Mouse (Mus musculus) hindbrain, postnatal 0 days (tissue): ENCODE results near the gene Adgrf5. TPM values are rescaled to one million over a fixed set of nuclear protein-coding genes. Genes with fewer than 3 reads are reported as not detected.

ENCODE experiments used
- ATAC-seq: fragments of 200-750 bp; cut with Nextera tagmentation; 2 replicates; pipeline ENCODE4 v1.8.0; 2017; ENCODE audit warnings: mild to moderate bottlenecking, moderate TSS enrichment, moderate library complexity
- DNase-seq: peaks from one replicate; pipeline ENCODE4 v3.0.0-alpha.2; 2015; ENCODE audit warnings: low spot score
- H3K27ac ChIP-seq: fragments of 300-500 bp; sonication (generic); 2 replicates; pipeline ENCODE4 v1.5.1; 2014; ENCODE audit warnings: mild to moderate bottlenecking
- H3K27me3 ChIP-seq: fragments of 300-500 bp; sonication (generic); 2 replicates; pipeline ENCODE4 v1.6.1; 2014; ENCODE audit warnings: low read length, mixed read lengths; ENCODE audit not compliant: insufficient read depth
- H3K36me3 ChIP-seq: fragments of 300-500 bp; sonication (generic); 2 replicates; pipeline ENCODE4 v1.6.1; 2014; ENCODE audit warnings: low read length, mixed read lengths; ENCODE audit not compliant: insufficient read depth
- H3K4me1 ChIP-seq: fragments of 300-500 bp; sonication (generic); 2 replicates; pipeline ENCODE4 v1.6.1; 2014; ENCODE audit warnings: antibody characterized with exemption, low read length, mixed read lengths; ENCODE audit not compliant: insufficient read depth
- H3K4me2 ChIP-seq: fragments of 300-500 bp; sonication (generic); 2 replicates; pipeline ENCODE4 v1.6.1; 2014; ENCODE audit warnings: low read depth, mild to moderate bottlenecking, low read length, moderate library complexity, mixed read lengths
- H3K4me3 ChIP-seq: fragments of 300-500 bp; sonication (generic); 2 replicates; pipeline ENCODE4 v1.5.1; 2014; ENCODE audit warnings: low read length
- H3K9ac ChIP-seq: fragments of 300-500 bp; sonication (generic); replicated peaks from 2 replicates; pipeline ENCODE4 v1.6.1; 2014; ENCODE audit warnings: mild to moderate bottlenecking, low read length, moderate library complexity, mixed read lengths
- H3K9me3 ChIP-seq: fragments of 300-500 bp; sonication (generic); 2 replicates; pipeline ENCODE4 v1.6.1; 2016; ENCODE audit warnings: low read length, mixed read lengths
- CTCF ChIP-seq: IDR thresholded peaks from 2 replicates; pipeline ENCODE4 v1.5.1; 2016; ENCODE audit warnings: antibody characterized with exemption, control low read depth, low read depth
- WGBS: fragments of 180-500 bp; shearing (Covaris S2); extraction: QIAGEN DNeasy Blood & Tissue Kit; methylation state at CpG from one replicate; pipeline ENCODE4 v1.1.7; 2014; 5-methylcytosine and 5-hydroxymethylcytosine counted together
- polyA plus RNA-seq: library from polyadenylated mRNA; unstranded; fragments of >200 nt; fragmentation: Nextera tagmentation; extraction: Ambion mirVana; gene quantifications from 2 replicates; pipeline ENCODE4 v1.2.1, GENCODE M21; 2015
- total RNA-seq: library from RNA; depleted of rRNA; stranded (reverse); fragments of >200 nt; gene quantifications from 2 replicates; pipeline ENCODE4 v1.2.3, GENCODE M21; 2014

Gene Adgrf5
- total and polyA plus RNA-seq, 2 experiments from 2014 or later = 3.9 to 17.3 TPM

- H3K4me2 ChIP-seq = no peak overlapping the region
- 90% methylated on average over 1 of the region's 1 CpGs for WGBS
- no peak overlapping the region for H3K27ac ChIP-seq
- H3K4me3 ChIP-seq = no peak overlapping the region
- no peak overlapping the region for H3K9ac ChIP-seq
- TF ChIP-seq CTCF = no peak
- H3K4me1 ChIP-seq = no peaks in the 10 kb centered on the region
- H3K27me3 ChIP-seq = no peaks in the 10 kb centered on the region
- ATAC-seq (no peak), DNase-seq (no peak)
- H3K36me3 ChIP-seq = no peaks in the 10 kb centered on the region
- H3K9me3 ChIP-seq = no peaks in the 10 kb centered on the region; the same call in 1 of the 2 replicates
Measured at GRCm38 (mm10) chr17:43451216-43451615, 91.0 kb downstream of the Adgrf5 start.

- Histone ChIP-seq H3K36me3 (no peaks in the 10 kb centered on the region), H3K9me3 (no peaks in the 10 kb centered on the region), H3K27me3 (no peaks in the 10 kb centered on the region), H3K4me2 (peak overlapping the region; percentile 18; the same call in 1 of the 2 replicates), H3K9ac (no peak overlapping the region), H3K4me3 (no peak overlapping the region), H3K4me1 (no peaks in the 10 kb centered on the region), H3K27ac (no peak overlapping the region)
- WGBS = 6% methylated on average over 9 of the region's 9 CpGs
- DNase-seq (peak; percentile 91), ATAC-seq (peak; percentile 56; the same call in 1 of the 2 replicates)
- peak; percentile 81 for TF ChIP-seq CTCF
Measured at GRCm38 (mm10) chr17:43458598-43458997, 98.3 kb downstream of the Adgrf5 start.

- ATAC-seq (0 out of 2 replicates have a peak, but pooled peaks have one; percentile 4), DNase-seq (no peak)
- Histone ChIP-seq H3K9me3 (no peaks in the 10 kb centered on the region), H3K27ac (no peak overlapping the region), H3K27me3 (no peaks in the 10 kb centered on the region), H3K36me3 (no peaks in the 10 kb centered on the region), H3K4me1 (no peaks in the 10 kb centered on the region), H3K9ac (no peak overlapping the region), H3K4me3 (no peak overlapping the region), H3K4me2 (0 out of 2 replicates have a peak overlapping the region, but pooled peaks have one; percentile 33)
- WGBS = 65% methylated on average over 12 of the region's 12 CpGs
- no peak for TF ChIP-seq CTCF
Measured at GRCm38 (mm10) chr17:43459737-43460230, 99.5 kb downstream of the Adgrf5 start.

- no peak overlapping the region for H3K4me3 ChIP-seq
- peak; percentile 97 for ATAC-seq
- no peak overlapping the region for H3K27ac ChIP-seq
- no peaks in the 10 kb centered on the region for H3K9me3 ChIP-seq
- H3K9ac ChIP-seq = no peak overlapping the region
- TF ChIP-seq CTCF = peak; percentile 98
- H3K36me3 ChIP-seq = no peaks in the 10 kb centered on the region
- 0 out of 2 replicates have a peak overlapping the region, but pooled peaks have one; percentile 33 for H3K4me2 ChIP-seq
- 33% methylated on average over 19 of the region's 19 CpGs for WGBS
- H3K4me1 ChIP-seq = no peaks in the 10 kb centered on the region
- no peaks in the 10 kb centered on the region for H3K27me3 ChIP-seq
- DNase-seq = peak; percentile 94
Measured at GRCm38 (mm10) chr17:43460245-43461181, 100.3 kb downstream of the Adgrf5 start.

GRCm38 (mm10) chr17:43470039-43470438, 109.8 kb downstream of the Adgrf5 start:
- H3K4me1 ChIP-seq = no peaks in the 10 kb centered on the region; the same call in 1 of the 2 replicates
- no peak overlapping the region for H3K4me2 ChIP-seq
- no peak overlapping the region for H3K9ac ChIP-seq
- H3K4me3 ChIP-seq = no peak overlapping the region
- TF ChIP-seq CTCF = no peak
- WGBS = 30% methylated on average over 3 of the region's 3 CpGs
- no peak for ATAC-seq
- no peaks in the 10 kb centered on the region for H3K9me3 ChIP-seq
- H3K36me3 ChIP-seq = no peaks in the 10 kb centered on the region
- DNase-seq = no peak
- no peak overlapping the region for H3K27ac ChIP-seq
- H3K27me3 ChIP-seq = no peaks in the 10 kb centered on the region

GRCm38 (mm10) chr17:43472558-43472957, 112.3 kb downstream of the Adgrf5 start:
- no peak overlapping the region for H3K4me3 ChIP-seq
- H3K27me3 ChIP-seq = no peaks in the 10 kb centered on the region
- no peaks in the 10 kb centered on the region for H3K9me3 ChIP-seq
- ATAC-seq (no peak), DNase-seq (no peak)
- 86% methylated on average over 4 of the region's 4 CpGs for WGBS
- H3K36me3 ChIP-seq = no peaks in the 10 kb centered on the region
- no peak overlapping the region for H3K27ac ChIP-seq
- H3K4me2 ChIP-seq = no peak overlapping the region
- TF ChIP-seq CTCF = no peak
- H3K4me1 ChIP-seq = no peaks in the 10 kb centered on the region; the same call in 1 of the 2 replicates
- H3K9ac ChIP-seq = no peak overlapping the region
